Mouse (Mus musculus) induced T-regulatory cell, adult 2 months (primary cell): ENCODE measurements around the gene Dnase1l2.

Experiments used
- DNase-seq: peaks from one replicate; pipeline ENCODE4 v3.0.0-alpha.2; 2012; ENCODE audit warnings: low read depth

Dnase1l2 gene

GRCm38 (mm10) chr17:24472512-24472911 is 29.6 kb upstream of the Dnase1l2 start:
- DNase-seq = no peak

GRCm38 (mm10) chr17:24470701-24471527 is 28.0 kb upstream of the Dnase1l2 start:
- peak; percentile 44 for DNase-seq

- DNase-seq = peak; percentile 99
Observed at GRCm38 (mm10) chr17:24469910-24470602, 27.2 kb upstream of the Dnase1l2 start, which contains the start of the genes E4f1 and Pgp. TSS of gene E4f1 (minus strand) at chr17:24470313. TSS of gene Pgp (plus strand) at chr17:24470392.

- DNase-seq = peak; percentile 17
Observed at GRCm38 (mm10) chr17:24469336-24469909, 26.5 kb upstream of the Dnase1l2 start.

- peak; percentile 19 for DNase-seq
Observed at GRCm38 (mm10) chr17:24468636-24469246, 25.8 kb upstream of the Dnase1l2 start.

GRCm38 (mm10) chr17:24463374-24464133 is 20.6 kb upstream of the Dnase1l2 start:
- peak; percentile 50 for DNase-seq

- DNase-seq = no peak
Observed at GRCm38 (mm10) chr17:24462932-24463331, 20.0 kb upstream of the Dnase1l2 start.

- peak; percentile 81 for DNase-seq
Observed at GRCm38 (mm10) chr17:24461580-24461979, 18.7 kb upstream of the Dnase1l2 start.

GRCm38 (mm10) chr17:24455523-24456206 is 12.8 kb upstream of the Dnase1l2 start:
- peak; percentile 43 for DNase-seq

- DNase-seq = peak; percentile 100
Observed at GRCm38 (mm10) chr17:24454756-24455522, 12.0 kb upstream of the Dnase1l2 start.

- DNase-seq = peak; percentile 87
Observed at GRCm38 (mm10) chr17:24454218-24454755, 11.4 kb upstream of the Dnase1l2 start.

GRCm38 (mm10) chr17:24453372-24453771 is 10.5 kb upstream of the Dnase1l2 start:
- peak; percentile 69 for DNase-seq

GRCm38 (mm10) chr17:24451220-24451619 is 8.3 kb upstream of the Dnase1l2 start:
- DNase-seq = no peak

GRCm38 (mm10) chr17:24449507-24449906 is 6.6 kb upstream of the Dnase1l2 start:
- DNase-seq = no peak

- DNase-seq = no peak
Observed at GRCm38 (mm10) chr17:24446590-24446989, 3.7 kb upstream of the Dnase1l2 start.

- DNase-seq = no peak
Observed at GRCm38 (mm10) chr17:24443409-24443808, 504 bp upstream of the Dnase1l2 start.

GRCm38 (mm10) chr17:24442107-24442506 is 798 bp downstream of the Dnase1l2 start:
- DNase-seq = no peak

- no peak for DNase-seq
Observed at GRCm38 (mm10) chr17:24441148-24441547, 1.8 kb downstream of the Dnase1l2 start.

GRCm38 (mm10) chr17:24440377-24440776 is 2.5 kb downstream of the Dnase1l2 start:
- no peak for DNase-seq

- DNase-seq = peak; percentile 79
Observed at GRCm38 (mm10) chr17:24437016-24437415, 5.9 kb downstream of the Dnase1l2 start.
